Mouse (Mus musculus) splenic B cell, adult 2 months (primary cell): ENCODE measurements around the gene Sh2d7.

Source experiments
- DNase-seq: peaks from one replicate; pipeline ENCODE4 v3.0.0-alpha.2; 2011; ENCODE audit warnings: low read depth, low spot score
- H3K27me3 ChIP-seq: 2 replicates; pipeline ENCODE4 v1.6.1; 2012; ENCODE audit warnings: mild to moderate bottlenecking, low read length, moderate library complexity, mixed read lengths; ENCODE audit not compliant: control insufficient read depth, poor library complexity, insufficient read depth, severe bottlenecking
- H3K36me3 ChIP-seq: 2 replicates; pipeline ENCODE4 v1.6.1; 2012; ENCODE audit warnings: mild to moderate bottlenecking, low read length, moderate library complexity, mixed read lengths; ENCODE audit not compliant: control insufficient read depth, poor library complexity, insufficient read depth, severe bottlenecking

Sh2d7 gene

GRCm38 (mm10) chr9:54538684-54539083, at the start of gene Sh2d7:
Gene Sh2d7, plus strand, starts transcription at chr9:54538984.
- no peaks in the 10 kb centered on the region for H3K27me3 ChIP-seq

GRCm38 (mm10) chr9:54489599-54489998, 49.2 kb upstream of the Sh2d7 start:
- DNase-seq: no peak
- Histone ChIP-seq H3K36me3 (no peaks in the 10 kb centered on the region), H3K27me3 (no peaks in the 10 kb centered on the region)

More at GRCm38 (mm10) chr9:54538684-54539083, at the start of gene Sh2d7:
- H3K36me3 ChIP-seq: no peaks in the 10 kb centered on the region
- DNase-seq: no peak

GRCm38 (mm10) chr9:54490431-54490830, 48.4 kb upstream of the Sh2d7 start:
- no peak for DNase-seq
- H3K27me3 ChIP-seq: no peaks in the 10 kb centered on the region
- H3K36me3 ChIP-seq: no peaks in the 10 kb centered on the region

GRCm38 (mm10) chr9:54499291-54499690, 39.5 kb upstream of the Sh2d7 start:
- H3K27me3 ChIP-seq: no peaks in the 10 kb centered on the region; the same call in 1 of the 2 replicates
- H3K36me3 ChIP-seq: no peaks in the 10 kb centered on the region
- DNase-seq: no peak

GRCm38 (mm10) chr9:54499791-54500190, 39.0 kb upstream of the Sh2d7 start:
- Histone ChIP-seq H3K27me3 (no peaks in the 10 kb centered on the region; the same call in 1 of the 2 replicates), H3K36me3 (no peaks in the 10 kb centered on the region)
- DNase-seq: no peak

- no peak for DNase-seq
- no peaks in the 10 kb centered on the region for H3K36me3 ChIP-seq
These were observed 37.8 kb upstream of the Sh2d7 start for GRCm38 (mm10) chr9:54500832-54501452.

GRCm38 (mm10) chr9:54501453-54502110, 37.2 kb upstream of the Sh2d7 start, which contains the start of gene Dmxl2:
Gene Dmxl2, minus strand, starts transcription at chr9:54501626.
- H3K27me3 ChIP-seq: no peaks in the 10 kb centered on the region; the same call in 1 of the 2 replicates
- DNase-seq: peak; percentile 30
- H3K36me3 ChIP-seq: no peaks in the 10 kb centered on the region

More at GRCm38 (mm10) chr9:54500832-54501452, 37.8 kb upstream of the Sh2d7 start:
- no peaks in the 10 kb centered on the region; the same call in 1 of the 2 replicates for H3K27me3 ChIP-seq

GRCm38 (mm10) chr9:54502111-54502495, 36.7 kb upstream of the Sh2d7 start:
- H3K27me3 ChIP-seq: no peaks in the 10 kb centered on the region; the same call in 1 of the 2 replicates
- DNase-seq: no peak
- H3K36me3 ChIP-seq: no peaks in the 10 kb centered on the region

GRCm38 (mm10) chr9:54502873-54503272, 35.9 kb upstream of the Sh2d7 start:
- Histone ChIP-seq H3K36me3 (no peaks in the 10 kb centered on the region), H3K27me3 (no peaks in the 10 kb centered on the region; the same call in 1 of the 2 replicates)
- DNase-seq: no peak

GRCm38 (mm10) chr9:54515991-54516390, 22.8 kb upstream of the Sh2d7 start:
- Histone ChIP-seq H3K27me3 (no peaks in the 10 kb centered on the region), H3K36me3 (no peaks in the 10 kb centered on the region)
- DNase-seq: no peak

GRCm38 (mm10) chr9:54518921-54519320, 19.9 kb upstream of the Sh2d7 start:
- no peak for DNase-seq
- no peaks in the 10 kb centered on the region for H3K27me3 ChIP-seq

GRCm38 (mm10) chr9:54520286-54520685, 18.5 kb upstream of the Sh2d7 start:
- Histone ChIP-seq H3K27me3 (no peaks in the 10 kb centered on the region), H3K36me3 (no peaks in the 10 kb centered on the region)

More at GRCm38 (mm10) chr9:54518921-54519320, 19.9 kb upstream of the Sh2d7 start:
- no peaks in the 10 kb centered on the region for H3K36me3 ChIP-seq

GRCm38 (mm10) chr9:54527694-54528093, 11.1 kb upstream of the Sh2d7 start:
- H3K27me3 ChIP-seq: no peaks in the 10 kb centered on the region
- H3K36me3 ChIP-seq: no peaks in the 10 kb centered on the region

More at GRCm38 (mm10) chr9:54520286-54520685, 18.5 kb upstream of the Sh2d7 start:
- DNase-seq: no peak

GRCm38 (mm10) chr9:54529950-54530349, 8.8 kb upstream of the Sh2d7 start:
- H3K27me3 ChIP-seq: no peaks in the 10 kb centered on the region
- DNase-seq: no peak
- H3K36me3 ChIP-seq: no peaks in the 10 kb centered on the region

More at GRCm38 (mm10) chr9:54527694-54528093, 11.1 kb upstream of the Sh2d7 start:
- DNase-seq: no peak

GRCm38 (mm10) chr9:54530836-54531235, 7.9 kb upstream of the Sh2d7 start:
- DNase-seq: no peak
- H3K27me3 ChIP-seq: no peaks in the 10 kb centered on the region
- H3K36me3 ChIP-seq: no peaks in the 10 kb centered on the region
